Mouse (Mus musculus) heart, adult 11 months (tissue): ENCODE measurements around the gene Ccdc15.

Source experiments
- DNase-seq: peaks from one replicate; pipeline ENCODE4 v3.0.0; 2022

Gene Ccdc15

DNA sequence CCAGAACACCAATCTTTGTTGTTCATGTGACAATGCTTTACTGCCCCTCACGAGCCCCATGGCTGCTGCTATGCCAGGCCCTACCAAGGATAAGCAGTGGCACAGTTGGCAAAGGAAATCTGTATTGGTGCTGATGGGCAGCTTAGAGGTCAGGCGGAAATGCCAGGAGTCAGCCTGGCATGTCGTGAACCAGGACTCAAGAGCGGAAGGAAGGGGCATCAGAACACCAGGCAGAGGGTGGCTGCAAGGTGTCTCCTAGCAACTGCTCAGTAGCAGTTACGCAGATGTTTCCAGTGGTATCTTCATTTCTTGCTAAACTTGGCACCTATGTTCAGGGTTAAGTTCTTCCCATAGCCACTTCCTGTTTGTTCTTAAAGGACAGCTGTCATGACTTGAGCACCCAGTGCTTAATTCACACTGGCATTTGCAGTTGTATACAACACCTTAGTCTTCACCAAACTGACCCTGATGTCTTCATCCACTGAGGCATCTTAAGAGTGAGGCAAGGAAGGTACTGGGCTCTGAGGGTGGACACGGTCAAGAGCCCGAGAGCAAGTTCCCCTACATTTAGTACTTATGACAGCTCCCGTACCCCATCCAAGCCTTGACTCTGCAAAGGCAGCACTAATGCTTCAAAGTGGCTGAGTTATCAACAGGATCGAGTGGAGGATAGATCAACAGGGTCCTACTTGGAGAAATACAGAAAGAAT is 117.6 kb downstream of the Ccdc15 start:
- peak; percentile 87 for DNase-seq

DNA sequence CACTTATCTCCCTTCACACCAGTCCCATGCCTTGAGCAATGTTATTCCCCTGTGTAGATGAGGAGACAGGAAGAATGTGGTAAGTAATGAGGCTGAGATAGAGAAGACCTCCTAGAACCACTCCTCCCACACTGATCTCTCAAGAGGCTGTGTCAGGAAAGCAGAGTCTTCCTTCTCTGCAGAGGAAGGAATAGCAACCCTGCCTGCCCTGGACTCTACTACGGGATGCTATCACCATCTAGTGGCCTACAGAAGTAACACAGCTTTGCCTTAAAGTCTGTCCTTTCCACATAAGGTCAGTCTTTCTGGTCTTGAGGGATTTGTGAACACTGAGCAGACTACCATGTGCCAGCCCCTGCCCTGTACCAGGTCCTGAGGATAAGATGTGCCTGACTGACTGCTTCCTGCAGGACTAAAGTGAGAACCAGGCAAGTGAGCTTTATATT is 118.3 kb downstream of the Ccdc15 start:
- DNase-seq = peak; percentile 94
